Comparison of ENCODE assay signal across 13 mouse cellular contexts in genomic region chr13:34050479-34050878, GRCm38 (mm10). TPM values are rescaled to one million over a fixed set of nuclear protein-coding genes. Genes with fewer than 3 reads are reported as not detected.
DNase-seq lines count a peak whose midpoint lies in the region; ATAC-seq lines count a peak whose summit lies in the region.
"Had no signal": no experiment of that assay in that cellular context is flagged by ENCODE, and none has a peak within 500 bp of the region (broad histone marks: within the 10 kb centered on the region; RNA-seq: fewer than 3 reads in every experiment).

No protein-coding gene starts in this region.

- no peaks in the 10 kb centered on the region; the same call in 1 of the 2 replicates for H3K4me1 ChIP-seq in hindbrain, embryonic 13.5 days (replicated peaks)
- no peaks in the 10 kb centered on the region for H3K4me1 ChIP-seq in liver, embryonic 12.5 days
- H3K4me1 ChIP-seq: neural tube, embryonic 12.5 days had no signal

- no peak overlapping the region for H3K27ac ChIP-seq in hindbrain, embryonic 13.5 days
- no peak overlapping the region for H3K27ac ChIP-seq in liver, embryonic 12.5 days
- H3K27ac ChIP-seq: midbrain, embryonic 10.5 days; neural tube, embryonic 12.5 days had no signal

- no peaks in the 10 kb centered on the region for H3K27me3 ChIP-seq in splenic B cell, adult 2 months (ENCODE audit: control insufficient read depth, insufficient read depth, low read length, poor library complexity, severe bottlenecking)
- H3K27me3 ChIP-seq in hindbrain, embryonic 13.5 days: no peaks in the 10 kb centered on the region
- H3K27me3 ChIP-seq in liver, embryonic 12.5 days (replicated peaks): no peaks in the 10 kb centered on the region
- H3K27me3 ChIP-seq: neural tube, embryonic 12.5 days had no signal

- H3K9me3 ChIP-seq in hindbrain, embryonic 13.5 days: no peaks in the 10 kb centered on the region
- H3K9me3 ChIP-seq in liver, embryonic 12.5 days (replicated peaks): no peaks in the 10 kb centered on the region
- H3K9me3 ChIP-seq: midbrain, embryonic 10.5 days; neural tube, embryonic 12.5 days had no signal

- 96% methylated on average over 8 of the region's 8 CpGs for WGBS in hindbrain, embryonic 13.5 days
- 79% methylated on average over 8 of the region's 8 CpGs for WGBS in liver, embryonic 12.5 days (ENCODE audit: insufficient replicate concordance)

- H3K4me3 ChIP-seq in hindbrain, embryonic 13.5 days: no peak overlapping the region
- no peak overlapping the region for H3K4me3 ChIP-seq in liver, embryonic 12.5 days
- H3K4me3 ChIP-seq: midbrain, embryonic 10.5 days; neural tube, embryonic 12.5 days had no signal

- H3K36me3 ChIP-seq in splenic B cell, adult 2 months (ENCODE audit: control insufficient read depth, insufficient read depth, low read length, poor library complexity, severe bottlenecking): no peaks in the 10 kb centered on the region
- peaks cover 56% of the 10 kb centered on the region for H3K36me3 ChIP-seq in hindbrain, embryonic 13.5 days
- peaks cover 13% of the 10 kb centered on the region for H3K36me3 ChIP-seq in liver, embryonic 12.5 days

- no peak overlapping the region for H3K9ac ChIP-seq in hindbrain, embryonic 13.5 days
- no peak overlapping the region for H3K9ac ChIP-seq in liver, embryonic 12.5 days
- H3K9ac ChIP-seq: neural tube, embryonic 12.5 days had no signal

- intact Hi-C loops in left cerebral cortex, postnatal 4 days (cut with DNase I): no loop called here
- intact Hi-C loops in left cerebral cortex, postnatal 25 days (cut with DNase I): no loop called here

- peak; percentile 40 to 64 for DNase-seq in adrenal gland, adult (ENCODE audit: inconsistent age in 2 of 2, low spot score in 1 of 2)
- no peak for DNase-seq in adrenal gland, adult 8-10 months
- peak; percentile 60 to 65 for DNase-seq in left cerebral cortex, adult 18-20 months (ENCODE audit: low spot score in 2 of 2)
- no peak for DNase-seq in left cerebral cortex, postnatal 4 days
- DNase-seq in left cerebral cortex, postnatal 25 days (ENCODE audit: low spot score in 2 of 2): peak; percentile 54 to 89
- peak; percentile 8 for DNase-seq in splenic B cell, adult 2 months (ENCODE audit: low read depth, low spot score)
- DNase-seq: heart, postnatal 14 days; kidney, postnatal 36 days; lung, adult 18-20 months had no signal

- no peak overlapping the region for H3K4me2 ChIP-seq in hindbrain, embryonic 13.5 days
- no peak overlapping the region for H3K4me2 ChIP-seq in liver, embryonic 12.5 days
- H3K4me2 ChIP-seq: neural tube, embryonic 12.5 days had no signal

- ATAC-seq in hindbrain, embryonic 13.5 days (ENCODE audit: low FRiP score): no peak
- no peak for ATAC-seq in liver, embryonic 12.5 days

RNA-seq across cellular contexts. Expression of gene Bphl, which starts 13.1 kb away (rescaled TPM):
- 100 to 1,000 TPM in 2 of 4 experiments, 10 to 100 TPM in 2; 91.3 to 124 (median 102) TPM for total RNA-seq in adrenal gland, adult 8-10 months (2022)
- total RNA-seq in left cerebral cortex, adult 18-20 months (2021): 10 to 100 TPM; 44.4 to 50.6 TPM
- total RNA-seq in left cerebral cortex, postnatal 4 days (2021): 10 to 100 TPM; 27.6 to 31.3 TPM
- total RNA-seq in left cerebral cortex, postnatal 25 days (2021): 10 to 100 TPM; 39.4 to 45.2 TPM
- 34.9 and 39.8 TPM in 2 replicates for polyA plus RNA-seq in hindbrain, embryonic 13.5 days (2015; fragmentation: Nextera tagmentation; extraction: Ambion mirVana)
- 29.2 and 29.3 TPM in 2 replicates for polyA plus RNA-seq in liver, embryonic 12.5 days (2016; fragmentation: Nextera tagmentation; extraction: Ambion mirVana)

RNA-seq across cellular contexts. Expression of gene Tubb2a, which starts 27.3 kb away (rescaled TPM):
- 10 to 100 TPM; 21.4 to 34.1 (median 28.2) TPM for total RNA-seq in adrenal gland, adult 8-10 months (2022)
- total RNA-seq in left cerebral cortex, adult 18-20 months (2021): 100 to 1,000 TPM; 781 to 791 TPM
- 1,000 to 10,000 TPM; 2,688 to 2,817 TPM for total RNA-seq in left cerebral cortex, postnatal 4 days (2021)
- total RNA-seq in left cerebral cortex, postnatal 25 days (2021): 1,000 to 10,000 TPM; 1,056 to 1,125 TPM
- 1,972 and 2,142 TPM in 2 replicates for polyA plus RNA-seq in hindbrain, embryonic 13.5 days (2015; fragmentation: Nextera tagmentation; extraction: Ambion mirVana)
- polyA plus RNA-seq in liver, embryonic 12.5 days (2016; fragmentation: Nextera tagmentation; extraction: Ambion mirVana): 67.3 and 68.1 TPM in 2 replicates

RNA-seq across cellular contexts. Expression of gene Serpinb6a, which starts 47.9 kb away (rescaled TPM):
- total RNA-seq in adrenal gland, adult 8-10 months (2022): 100 to 1,000 TPM; 448 to 750 (median 575) TPM
- 10 to 100 TPM; 39.4 to 40.8 TPM for total RNA-seq in left cerebral cortex, adult 18-20 months (2021)
- 10 to 100 TPM; 41.2 to 41.3 TPM for total RNA-seq in left cerebral cortex, postnatal 4 days (2021)
- 10 to 100 TPM; 35.6 to 39.0 TPM for total RNA-seq in left cerebral cortex, postnatal 25 days (2021)
- polyA plus RNA-seq in hindbrain, embryonic 13.5 days (2015; fragmentation: Nextera tagmentation; extraction: Ambion mirVana): 37.4 and 38.7 TPM in 2 replicates
- 12.7 and 12.9 TPM in 2 replicates for polyA plus RNA-seq in liver, embryonic 12.5 days (2016; fragmentation: Nextera tagmentation; extraction: Ambion mirVana)

RNA-seq across cellular contexts. Expression of gene Ripk1, which starts 48.3 kb away (rescaled TPM):
- total RNA-seq in adrenal gland, adult 8-10 months (2022): 10 to 100 TPM; 28.2 to 33.1 (median 31.6) TPM
- 1 to 10 TPM; 5.2 to 5.8 TPM for total RNA-seq in left cerebral cortex, adult 18-20 months (2021)
- 10 to 100 TPM; 11.7 to 12.7 TPM for total RNA-seq in left cerebral cortex, postnatal 4 days (2021)
- 1 to 10 TPM; 5.6 to 7.1 TPM for total RNA-seq in left cerebral cortex, postnatal 25 days (2021)
- 6.1 and 6.6 TPM in 2 replicates for polyA plus RNA-seq in hindbrain, embryonic 13.5 days (2015; fragmentation: Nextera tagmentation; extraction: Ambion mirVana)
- polyA plus RNA-seq in liver, embryonic 12.5 days (2016; fragmentation: Nextera tagmentation; extraction: Ambion mirVana): 19.6 and 20.2 TPM in 2 replicates

Comparison
In these comparisons a context has a peak if more than half of its experiments do, and no peak if none do; other contexts are left out.
1. DNase-seq: peak in adrenal gland, adult (2 of 2), left cerebral cortex, adult 18-20 months (2 of 2), left cerebral cortex, postnatal 25 days (2 of 2) and splenic B cell, adult 2 months (single experiment); none in adrenal gland, adult 8-10 months (single experiment) and left cerebral cortex, postnatal 4 days (single experiment).
2. RNA of gene Tubb2a, which starts 27.3 kb away (total RNA-seq): 2,688 to 2,817 TPM in left cerebral cortex, postnatal 4 days, 1,056 to 1,125 TPM in left cerebral cortex, postnatal 25 days and 781 to 791 TPM in left cerebral cortex, adult 18-20 months; 21.4 to 34.1 TPM in adrenal gland, adult 8-10 months; every median in the first group is over 10 times any median in the second.
3. RNA of gene Serpinb6a, which starts 47.9 kb away (total RNA-seq): 448 to 750 TPM in adrenal gland, adult 8-10 months; 41.2 to 41.3 TPM in left cerebral cortex, postnatal 4 days, 39.4 to 40.8 TPM in left cerebral cortex, adult 18-20 months and 35.6 to 39.0 TPM in left cerebral cortex, postnatal 25 days; every median in the first group is over 10 times any median in the second.